Mouse (Mus musculus) cerebellum, postnatal 10 days (tissue): ENCODE results near the gene Lypd6.

Source experiments
- DNase-seq, 2 experiments: peaks; one replicate each; pipeline ENCODE4 v3.0.0; 2021; ENCODE audit warnings: mixed read lengths in 2 of 2

The Lypd6 gene

GRCm38 (mm10) chr2:50066246-50066967 is at the start of gene Lypd6:
Gene Lypd6 (plus strand): TSS chr2:50066429.
- peak; percentile 76 to 87 for DNase-seq

- DNase-seq, result no peak
Measured at GRCm38 (mm10) chr2:50019477-50019876, 46.8 kb upstream of the Lypd6 start.

DNA sequence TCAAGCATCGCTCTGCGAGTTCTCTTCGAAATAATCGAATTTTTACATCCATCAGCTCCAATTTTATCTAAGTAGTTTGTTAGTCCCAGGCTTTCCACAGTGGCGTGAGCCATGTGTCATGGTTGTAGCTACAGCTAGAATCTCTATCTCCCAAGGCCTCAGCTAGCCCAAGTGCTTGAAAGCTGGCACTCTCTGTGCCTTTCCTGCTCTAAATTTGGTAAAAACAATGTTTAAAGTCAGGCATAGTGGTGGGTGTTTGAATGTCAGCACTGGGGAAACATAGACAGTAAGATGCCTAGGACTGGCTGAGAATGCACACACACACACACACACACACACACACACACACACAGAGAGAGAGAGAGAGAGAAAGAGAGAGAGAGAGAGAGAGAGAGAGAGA is 40.7 kb upstream of the Lypd6 start:
- no peak for DNase-seq

GRCm38 (mm10) chr2:50028930-50029329 is 37.3 kb upstream of the Lypd6 start:
- DNase-seq, result no peak

GRCm38 (mm10) chr2:50044170-50044870 is 21.9 kb upstream of the Lypd6 start:
- DNase-seq, result no peak

DNA sequence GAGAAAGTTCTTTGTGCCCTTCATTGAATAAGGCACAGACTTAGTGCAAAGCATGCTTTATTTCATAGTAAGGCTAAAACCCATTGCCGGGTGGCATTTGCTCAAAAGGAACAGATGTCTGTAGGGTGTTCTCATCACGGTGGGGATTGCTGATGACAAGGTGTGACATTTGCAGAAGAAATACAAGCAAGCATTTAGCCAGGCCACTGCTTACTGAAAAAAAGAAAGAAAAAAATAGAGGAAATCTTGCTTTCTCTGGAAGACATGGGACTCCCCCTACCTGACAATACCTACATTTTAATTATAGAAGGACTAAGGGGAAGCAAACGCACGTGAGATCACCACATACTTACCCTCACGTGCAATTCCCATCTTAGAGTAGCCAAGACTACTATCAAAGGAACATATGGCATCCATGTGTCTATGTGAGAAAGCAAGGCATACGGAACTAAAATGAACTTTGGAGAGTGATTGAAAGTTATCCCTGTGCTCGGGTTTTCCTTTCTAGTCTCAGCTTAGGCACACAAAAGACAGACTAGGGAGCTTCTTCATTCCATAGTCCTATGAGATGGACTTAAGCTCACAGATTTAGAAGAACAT is 21.3 kb upstream of the Lypd6 start:
- DNase-seq, result peak; percentile 14 to 18

GRCm38 (mm10) chr2:50045841-50046240 is 20.4 kb upstream of the Lypd6 start:
- no peak for DNase-seq

GRCm38 (mm10) chr2:50048442-50048841 is 17.8 kb upstream of the Lypd6 start:
- no peak for DNase-seq

DNA sequence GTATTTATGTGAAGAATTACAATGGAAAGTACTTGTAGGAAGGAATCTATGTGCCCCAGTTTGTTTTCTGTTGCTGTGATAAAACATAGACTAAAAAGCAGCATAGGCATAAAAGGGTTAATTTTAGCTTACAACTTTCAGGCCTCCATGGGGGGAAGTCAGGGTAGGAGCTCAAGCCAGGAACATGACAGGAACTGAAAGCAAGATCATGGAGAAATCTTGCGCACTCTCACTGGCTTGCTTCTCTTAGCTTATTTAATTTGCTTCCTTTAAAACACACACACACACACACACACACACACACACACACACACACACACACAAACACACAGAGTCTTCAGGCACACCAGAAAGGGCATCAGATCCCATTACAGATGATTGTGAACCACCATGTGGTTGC is 12.3 kb upstream of the Lypd6 start:
- DNase-seq, result no peak

GRCm38 (mm10) chr2:50065902-50066245 is 355 bp upstream of the Lypd6 start:
- DNase-seq, result no peak

DNA sequence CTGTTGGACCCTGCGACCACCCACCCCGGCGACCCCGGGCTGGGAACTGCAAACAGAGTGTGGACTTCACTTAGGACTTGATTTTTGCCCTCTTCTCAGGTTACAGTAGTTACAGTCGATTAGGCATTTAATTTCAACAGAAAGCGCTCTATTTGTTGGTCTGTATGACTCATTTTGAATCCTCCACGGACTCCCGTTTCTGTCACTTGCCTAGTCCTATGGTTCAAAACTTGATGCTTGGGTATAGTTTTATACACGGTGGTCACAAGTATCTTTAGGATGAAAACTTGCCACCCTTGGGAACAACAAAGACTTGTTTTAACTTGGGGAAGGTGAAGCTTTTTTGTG is 713 bp downstream of the Lypd6 start:
- no peak for DNase-seq

DNA sequence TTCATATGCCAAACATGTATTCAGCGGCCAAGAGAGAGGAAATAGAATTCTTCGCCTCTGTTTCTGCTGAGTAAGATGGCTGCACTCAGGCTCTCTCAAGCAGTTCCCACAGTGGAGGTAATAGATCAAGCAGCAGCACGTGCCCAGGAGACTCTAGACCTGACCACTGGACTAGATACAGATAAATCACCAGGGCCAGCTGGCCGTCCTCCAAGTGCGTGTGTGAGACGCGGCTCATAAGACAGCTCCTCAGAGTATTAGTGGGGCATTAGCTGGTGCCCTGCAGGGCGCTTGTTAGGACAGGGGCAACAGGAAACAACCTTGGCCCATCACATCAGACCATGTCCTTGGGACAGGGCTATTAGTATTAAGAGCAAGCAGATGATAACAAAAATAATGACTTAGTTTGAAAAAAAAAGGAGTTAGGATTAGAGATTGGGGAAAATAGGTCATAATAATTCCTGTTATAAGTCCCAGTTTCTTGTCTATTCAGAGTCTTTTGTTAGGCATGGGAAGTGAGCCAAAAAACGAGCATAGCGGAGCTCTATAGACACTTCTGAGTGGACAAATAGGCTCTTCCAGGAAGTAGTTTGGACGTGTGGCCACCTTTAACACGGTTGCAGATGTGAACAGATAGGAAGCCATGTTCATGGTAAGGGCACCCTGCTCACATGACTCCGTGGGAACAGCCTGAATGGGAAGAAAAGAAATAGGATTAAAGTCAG is 3.5 kb downstream of the Lypd6 start:
- peak; percentile 46 to 47 for DNase-seq

DNA sequence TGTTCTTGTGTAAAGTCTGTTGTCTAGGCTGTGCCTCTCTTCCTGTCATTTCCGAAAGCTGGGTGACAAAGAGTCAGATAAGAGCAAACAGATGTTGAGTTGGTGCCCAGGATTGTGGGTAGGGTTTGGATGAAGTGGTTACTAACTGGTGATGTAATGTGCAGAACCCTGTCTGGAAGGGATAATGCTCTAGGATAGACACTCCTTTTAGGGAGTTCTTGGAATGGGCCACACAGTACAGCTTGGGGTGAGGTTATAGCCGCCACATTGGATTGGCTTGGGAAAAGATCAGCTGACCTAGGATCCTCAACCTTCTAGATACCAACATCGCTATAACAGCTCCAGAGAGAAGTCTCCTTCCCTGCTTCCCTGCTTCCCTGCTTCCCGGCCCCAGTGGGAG is 5.9 kb downstream of the Lypd6 start:
- no peak for DNase-seq

GRCm38 (mm10) chr2:50084746-50085145 is 18.5 kb downstream of the Lypd6 start:
- no peak for DNase-seq

DNA sequence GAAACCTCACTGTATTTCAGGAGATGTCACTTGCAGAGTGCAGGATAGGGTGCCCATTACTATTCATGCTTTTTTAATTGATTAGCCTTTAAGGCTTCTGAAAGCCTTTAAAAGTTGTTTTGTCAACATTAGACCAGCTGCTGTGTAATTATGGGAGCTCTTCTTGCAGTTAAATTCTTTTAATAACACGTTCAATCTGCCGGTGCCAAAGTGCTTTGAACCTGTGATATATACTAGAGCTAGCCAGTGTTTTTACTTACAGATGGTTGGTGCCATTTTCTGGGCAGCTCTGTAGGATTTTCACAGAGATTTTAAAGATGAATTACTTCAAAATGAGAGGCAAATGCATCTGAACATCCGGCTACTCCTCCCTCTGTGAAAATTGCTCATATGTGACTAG is 21.5 kb downstream of the Lypd6 start:
- DNase-seq, result no peak

DNA sequence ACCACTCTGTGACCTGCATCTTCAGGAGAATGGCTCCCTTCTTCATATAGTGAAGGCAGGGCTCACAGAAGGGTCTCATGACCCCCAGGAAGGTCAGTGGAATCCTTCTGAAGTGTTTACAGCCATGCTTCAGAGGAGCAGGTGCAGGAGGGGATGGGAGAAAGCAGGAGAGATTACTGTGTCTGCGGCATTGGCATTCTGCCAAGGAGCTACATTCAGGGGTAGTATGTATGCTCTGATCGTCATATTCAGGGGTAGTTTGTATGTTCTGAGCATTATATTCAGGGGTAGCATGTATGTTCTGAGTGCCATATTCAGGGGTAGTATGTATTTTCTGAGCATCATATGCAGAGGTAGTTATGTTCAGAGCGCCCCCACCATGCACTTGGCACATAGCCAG is 30.1 kb downstream of the Lypd6 start:
- DNase-seq, result peak; percentile 64 to 67

- peak in 1 of 2 experiments; percentile 8 for DNase-seq
Measured at GRCm38 (mm10) chr2:50100364-50101151, 34.3 kb downstream of the Lypd6 start.

DNA sequence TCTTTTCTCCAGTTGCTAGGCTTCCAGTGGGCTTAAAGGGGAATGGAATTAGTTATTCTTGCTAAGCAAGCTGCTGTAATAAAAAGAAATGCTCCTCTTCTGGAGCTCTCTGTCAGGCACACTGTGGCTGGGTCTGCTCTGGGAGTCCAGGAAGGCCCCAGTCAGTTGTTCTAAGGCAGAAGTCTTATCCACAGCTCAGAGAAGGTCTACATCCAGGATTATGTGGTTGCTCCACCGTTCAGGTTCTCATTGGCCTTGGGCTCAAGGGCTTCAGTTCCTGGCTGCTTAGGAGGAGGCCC is 34.9 kb downstream of the Lypd6 start:
- DNase-seq, result no peak

DNA sequence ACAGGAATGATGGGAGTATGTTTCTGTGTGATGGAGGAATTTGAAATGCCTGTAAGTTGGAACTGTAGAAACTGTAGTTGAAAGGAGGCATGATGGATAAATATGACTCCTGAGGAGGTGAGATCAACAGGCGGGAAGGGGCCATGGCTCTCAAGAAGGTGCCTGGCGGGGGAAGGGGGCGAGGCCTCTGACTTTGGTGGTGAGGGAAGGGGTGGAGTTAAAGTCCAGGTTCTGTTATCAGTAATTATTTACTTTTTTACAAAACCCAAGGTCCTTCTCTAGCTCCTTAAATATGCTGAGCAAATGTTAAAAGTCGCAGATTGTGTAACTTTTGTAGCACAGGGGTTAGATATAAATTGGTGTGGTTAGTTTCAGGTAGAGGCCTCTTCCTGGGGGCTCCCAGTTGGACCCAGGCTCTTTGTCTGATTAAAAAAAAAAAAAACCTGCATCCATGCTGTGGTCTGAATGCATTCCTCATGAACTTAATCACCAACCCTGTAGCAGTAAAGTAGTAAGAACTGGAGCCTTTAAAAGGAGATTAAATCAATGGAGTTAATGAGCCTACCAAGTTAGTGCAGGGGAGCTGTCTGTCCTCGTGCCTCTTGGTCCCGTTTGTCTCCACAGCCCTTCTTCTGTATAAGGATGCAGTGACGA is 37.7 kb downstream of the Lypd6 start:
- DNase-seq, result no peak

- no peak for DNase-seq
Measured at GRCm38 (mm10) chr2:50105590-50105989, 39.4 kb downstream of the Lypd6 start.

DNA sequence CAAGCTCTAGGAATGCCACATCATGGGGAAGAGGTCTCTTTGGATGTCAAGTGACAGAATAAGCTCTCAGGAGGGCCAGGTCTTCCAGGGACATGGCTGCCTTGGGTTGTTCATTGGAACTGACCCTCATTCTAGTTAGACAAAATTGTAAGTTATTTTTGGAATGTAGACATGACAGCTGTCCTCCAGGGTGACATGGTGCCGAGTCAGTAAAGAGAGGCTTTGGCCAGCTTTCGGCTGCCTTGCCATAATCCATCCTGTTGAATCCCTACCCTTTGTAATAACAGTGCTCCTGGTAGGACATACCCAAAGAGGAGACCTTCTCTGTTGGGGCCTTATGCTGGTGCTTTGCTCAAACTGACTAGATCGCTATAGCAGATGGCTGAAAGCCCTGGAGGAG is 39.8 kb downstream of the Lypd6 start:
- DNase-seq, result no peak

DNA sequence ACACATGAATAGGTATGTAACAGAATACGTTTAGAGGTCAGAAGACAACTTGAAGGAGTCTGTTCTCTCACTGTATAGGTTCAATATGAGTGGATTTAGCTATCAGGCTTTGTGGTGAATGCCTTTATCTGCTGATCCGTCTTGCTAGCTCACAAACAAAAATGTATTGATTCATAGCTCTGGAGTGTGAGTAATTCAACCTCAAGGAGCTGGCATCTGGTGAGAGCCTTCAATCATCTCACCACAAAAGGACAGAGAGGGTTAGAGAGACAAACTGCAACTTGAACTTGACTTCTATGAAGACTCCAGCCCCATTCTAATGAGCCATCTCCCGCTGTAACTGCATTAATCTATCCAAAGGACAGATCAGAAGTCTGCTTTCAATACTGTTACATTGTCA is 40.6 kb downstream of the Lypd6 start:
- DNase-seq, result no peak

- DNase-seq, result peak in 1 of 2 experiments; percentile 8
Measured at GRCm38 (mm10) chr2:50110167-50110566, 43.9 kb downstream of the Lypd6 start.
